Mouse (Mus musculus) heart, embryonic 13.5 days (tissue): Measurements from ENCODE around the gene Arpc1b. TPM values are rescaled to one million over a fixed set of nuclear protein-coding genes. Genes with fewer than 3 reads are reported as not detected.

ENCODE experiments used
- ATAC-seq: fragments of 200-750 bp; cut with Nextera tagmentation; 2 replicates; pipeline ENCODE4 v1.8.0; 2017; ENCODE audit warnings: moderate TSS enrichment; ENCODE audit not compliant: insufficient number of reproducible peaks, low FRiP score, low TSS enrichment; ENCODE audit errors: extremely low read depth
- H3K27ac ChIP-seq: fragments of 300-500 bp; sonication (generic); replicated peaks from 2 replicates; pipeline ENCODE4 v1.5.1; 2015; ENCODE audit warnings: moderate library complexity, mild to moderate bottlenecking, inconsistent platforms
- H3K27me3 ChIP-seq: fragments of 300-500 bp; sonication (generic); replicated peaks from 2 replicates; pipeline ENCODE4 v1.6.1; 2015; ENCODE audit warnings: mild to moderate bottlenecking, inconsistent platforms
- H3K36me3 ChIP-seq: fragments of 300-500 bp; sonication (generic); 2 replicates; pipeline ENCODE4 v1.6.1; 2015; ENCODE audit warnings: mild to moderate bottlenecking, inconsistent platforms
- H3K4me1 ChIP-seq: fragments of 300-500 bp; sonication (generic); 2 replicates; pipeline ENCODE4 v1.6.1; 2015; ENCODE audit warnings: inconsistent platforms
- H3K4me2 ChIP-seq: fragments of 300-500 bp; sonication (generic); 2 replicates; pipeline ENCODE4 v1.6.1; 2015; ENCODE audit warnings: inconsistent platforms, mild to moderate bottlenecking, moderate library complexity
- H3K4me3 ChIP-seq: fragments of 300-500 bp; sonication (generic); 2 replicates; pipeline ENCODE4 v1.5.1; 2015; ENCODE audit warnings: moderate library complexity, mild to moderate bottlenecking, inconsistent platforms
- H3K9ac ChIP-seq: fragments of 300-500 bp; sonication (generic); 2 replicates; pipeline ENCODE4 v1.6.1; 2015; ENCODE audit warnings: inconsistent platforms, mild to moderate bottlenecking, moderate library complexity
- H3K9me3 ChIP-seq: fragments of 300-500 bp; sonication (generic); 2 replicates; pipeline ENCODE4 v1.6.1; 2016; ENCODE audit warnings: inconsistent platforms
- WGBS: fragments of 180-500 bp; shearing (Covaris S2); methylation state at CpG from one replicate; pipeline ENCODE4 v1.1.7; 2015; ENCODE audit warnings: mixed read lengths; 5-methylcytosine and 5-hydroxymethylcytosine counted together
- polyA plus RNA-seq: library from polyadenylated mRNA; unstranded; fragments of >200 nt; fragmentation: Nextera tagmentation; extraction: Ambion mirVana; gene quantifications from 2 replicates; pipeline ENCODE4 v1.2.1, GENCODE M21; 2015

Arpc1b gene
- polyA plus RNA-seq, 1 experiment from 2014 or later = 221 TPM

- Histone ChIP-seq H3K4me1 (peaks cover 41% of the 10 kb centered on the region), H3K9me3 (0 out of 2 replicates have a peak, but pooled peaks cover 4% of the 10 kb centered on the region), H3K9ac (peak overlapping the region; percentile 90), H3K36me3 (peaks cover 36% of the 10 kb centered on the region), H3K4me2 (peak overlapping the region; percentile 84), H3K27ac (peak overlapping the region; percentile 66), H3K27me3 (no peaks in the 10 kb centered on the region), H3K4me3 (peak overlapping the region; percentile 82)
- 15% methylated on average over 32 of the region's 40 CpGs for WGBS
- peak; percentile 21; the same call in 1 of the 2 replicates for ATAC-seq
Observed at GRCm38 (mm10) chr5:145114606-145115473, 825 bp downstream of the Arpc1b start.

- H3K27me3 ChIP-seq = no peaks in the 10 kb centered on the region
- peaks cover 27% of the 10 kb centered on the region for H3K36me3 ChIP-seq
- peak overlapping the region; percentile 42; the same call in 1 of the 2 replicates for H3K9ac ChIP-seq
- WGBS = 95% methylated on average over 5 of the region's 5 CpGs
- peaks cover 49% of the 10 kb centered on the region for H3K4me1 ChIP-seq
- peak overlapping the region; percentile 84 for H3K4me2 ChIP-seq
- H3K9me3 ChIP-seq = 0 out of 2 replicates have a peak, but pooled peaks cover 4% of the 10 kb centered on the region
- H3K4me3 ChIP-seq = peak overlapping the region; percentile 82
- no peak for ATAC-seq
- peak overlapping the region; percentile 83 for H3K27ac ChIP-seq
Observed at GRCm38 (mm10) chr5:145115736-145116135, 1.7 kb downstream of the Arpc1b start.

- no peak for ATAC-seq
Observed at GRCm38 (mm10) chr5:145116316-145116715, 2.3 kb downstream of the Arpc1b start.

DNA sequence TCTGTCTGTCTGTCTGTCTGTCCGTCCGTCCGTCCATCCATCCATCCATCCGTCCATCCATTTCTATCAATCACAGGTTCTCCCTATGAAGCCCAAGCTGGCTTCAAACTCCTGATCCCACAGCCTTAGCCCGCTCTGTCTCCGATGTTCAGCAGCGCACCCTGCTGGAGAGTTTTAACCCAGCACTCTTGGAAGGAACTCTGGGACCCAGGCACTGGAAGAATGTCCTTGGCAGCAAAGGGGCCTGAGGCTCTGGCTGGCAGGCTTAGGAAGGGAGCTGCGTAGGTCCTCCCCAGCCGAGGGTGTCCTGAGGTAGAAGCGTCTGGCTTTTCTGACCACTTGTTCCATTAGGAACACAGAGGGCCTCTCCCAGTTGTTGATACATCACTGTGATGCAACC is 2.9 kb downstream of the Arpc1b start:
- Histone ChIP-seq H3K4me1 (peaks cover 60% of the 10 kb centered on the region), H3K9ac (peak overlapping the region; percentile 60)

More at GRCm38 (mm10) chr5:145116316-145116715, 2.3 kb downstream of the Arpc1b start:
- Histone ChIP-seq H3K9me3 (0 out of 2 replicates have a peak, but pooled peaks cover 4% of the 10 kb centered on the region), H3K4me1 (peaks cover 54% of the 10 kb centered on the region), H3K4me2 (peak overlapping the region; percentile 84), H3K27me3 (no peaks in the 10 kb centered on the region), H3K9ac (peak overlapping the region; percentile 60; the same call in 1 of the 2 replicates), H3K4me3 (peak overlapping the region; percentile 82), H3K36me3 (peaks cover 23% of the 10 kb centered on the region), H3K27ac (peak overlapping the region; percentile 83)
- 45% methylated on average over 4 of the region's 4 CpGs for WGBS

GRCm38 (mm10) chr5:145118005-145118404 is 4.0 kb downstream of the Arpc1b start:
- no peaks in the 10 kb centered on the region for H3K27me3 ChIP-seq
- WGBS = 61% methylated on average over 6 of the region's 6 CpGs
- H3K4me2 ChIP-seq = no peak overlapping the region
- H3K9me3 ChIP-seq = 0 out of 2 replicates have a peak, but pooled peaks cover 4% of the 10 kb centered on the region
- H3K36me3 ChIP-seq = peaks cover 38% of the 10 kb centered on the region
- no peak overlapping the region for H3K27ac ChIP-seq
- no peak overlapping the region for H3K4me3 ChIP-seq
- peaks cover 62% of the 10 kb centered on the region for H3K4me1 ChIP-seq
- no peak overlapping the region for H3K9ac ChIP-seq
- ATAC-seq = no peak

More for the DNA sequence above, 2.9 kb downstream of the Arpc1b start:
- Histone ChIP-seq H3K9me3 (0 out of 2 replicates have a peak, but pooled peaks cover 4% of the 10 kb centered on the region), H3K27me3 (no peaks in the 10 kb centered on the region), H3K4me3 (peak overlapping the region; percentile 18), H3K27ac (peak overlapping the region; percentile 83), H3K4me2 (peak overlapping the region; percentile 84), H3K36me3 (peaks cover 27% of the 10 kb centered on the region)
- no peak for ATAC-seq
- 37% methylated on average over 10 of the region's 10 CpGs for WGBS

GRCm38 (mm10) chr5:145118461-145118860 is 4.4 kb downstream of the Arpc1b start:
- no peak overlapping the region for H3K4me2 ChIP-seq
- ATAC-seq = no peak
- H3K9ac ChIP-seq = no peak overlapping the region
- no peak overlapping the region for H3K4me3 ChIP-seq
- no peaks in the 10 kb centered on the region for H3K27me3 ChIP-seq
- peaks cover 62% of the 10 kb centered on the region for H3K4me1 ChIP-seq
- no peak overlapping the region for H3K27ac ChIP-seq
- WGBS = 82% methylated on average over 5 of the region's 5 CpGs
- H3K9me3 ChIP-seq = 0 out of 2 replicates have a peak, but pooled peaks cover 4% of the 10 kb centered on the region
- peaks cover 42% of the 10 kb centered on the region for H3K36me3 ChIP-seq

DNA sequence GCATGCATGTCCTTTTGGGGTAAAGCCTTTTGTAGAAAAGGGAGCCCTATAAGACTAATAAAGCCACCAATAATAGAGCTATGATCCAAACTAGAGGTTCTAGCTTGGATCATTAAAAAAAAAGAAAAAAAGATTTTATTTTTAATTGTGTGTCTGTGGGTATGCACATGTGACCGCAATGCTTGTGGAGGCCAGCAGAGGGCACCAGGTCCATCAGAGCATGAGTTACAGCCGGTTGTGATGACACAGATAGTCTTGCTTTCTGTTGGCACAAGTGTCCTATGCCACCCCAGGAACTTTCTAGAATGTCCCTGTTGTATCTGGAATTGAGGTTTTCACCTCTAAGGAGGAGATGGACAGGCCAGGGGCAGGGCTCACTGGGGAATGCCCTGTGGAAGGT is 5.4 kb downstream of the Arpc1b start:
- H3K36me3 ChIP-seq = peaks cover 51% of the 10 kb centered on the region
- no peak overlapping the region for H3K4me2 ChIP-seq
- no peak overlapping the region for H3K9ac ChIP-seq
- 89% methylated on average over 2 of the region's 2 CpGs for WGBS
- H3K4me1 ChIP-seq = peaks cover 58% of the 10 kb centered on the region
- ATAC-seq = no peak
- H3K4me3 ChIP-seq = no peak overlapping the region
- no peaks in the 10 kb centered on the region for H3K27me3 ChIP-seq
- H3K9me3 ChIP-seq = 0 out of 2 replicates have a peak, but pooled peaks cover 4% of the 10 kb centered on the region
- H3K27ac ChIP-seq = no peak overlapping the region

- Histone ChIP-seq H3K27ac (peak overlapping the region; percentile 36; the same call in 1 of the 2 replicates), H3K4me3 (no peak overlapping the region), H3K9ac (peak overlapping the region; percentile 16; the same call in 1 of the 2 replicates), H3K4me1 (peaks cover 45% of the 10 kb centered on the region), H3K36me3 (peaks cover 67% of the 10 kb centered on the region), H3K9me3 (0 out of 2 replicates have a peak, but pooled peaks cover 4% of the 10 kb centered on the region), H3K27me3 (no peaks in the 10 kb centered on the region), H3K4me2 (no peak overlapping the region)
- whole genome bisulfite sequencing = 55% methylated on average over 7 of the region's 7 CpGs
- ATAC-seq = no peak
Observed at GRCm38 (mm10) chr5:145120921-145121320, 6.9 kb downstream of the Arpc1b start.

DNA sequence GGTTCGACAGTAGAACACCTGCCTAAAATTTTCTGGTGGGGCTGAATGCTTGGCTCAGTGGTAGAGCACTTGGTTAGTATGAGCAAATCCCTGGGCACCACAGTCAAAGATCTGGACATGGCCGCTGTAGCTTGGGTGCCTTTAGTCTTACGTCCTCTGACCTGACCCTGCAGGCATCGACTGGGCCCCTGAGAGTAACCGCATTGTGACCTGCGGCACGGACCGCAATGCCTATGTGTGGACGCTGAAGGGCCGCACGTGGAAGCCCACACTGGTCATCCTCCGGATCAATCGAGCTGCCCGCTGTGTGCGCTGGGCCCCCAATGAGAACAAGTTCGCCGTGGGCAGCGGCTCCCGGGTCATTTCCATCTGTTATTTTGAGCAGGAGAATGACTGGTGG is 9.4 kb downstream of the Arpc1b start:
- WGBS = 92% methylated on average over 19 of the region's 19 CpGs
- Histone ChIP-seq H3K36me3 (peaks cover 82% of the 10 kb centered on the region), H3K27me3 (no peaks in the 10 kb centered on the region)

DNA sequence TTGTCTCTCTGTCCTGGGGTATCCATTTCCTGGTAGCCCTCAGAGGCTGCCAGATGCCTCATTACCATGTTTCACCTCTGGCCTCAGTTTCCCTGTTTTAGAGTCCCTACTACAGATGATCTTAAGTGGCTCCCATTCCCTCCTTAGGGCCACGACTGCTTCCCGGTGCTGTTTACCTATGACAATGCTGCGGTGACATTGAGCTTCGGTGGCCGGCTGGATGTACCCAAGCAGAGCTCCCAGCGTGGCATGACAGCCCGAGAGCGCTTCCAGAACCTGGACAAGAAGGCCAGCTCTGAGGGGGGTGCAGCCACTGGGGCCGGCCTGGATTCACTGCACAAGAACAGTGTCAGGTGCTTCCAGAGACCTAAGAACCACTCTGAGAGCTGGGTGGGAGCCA is 12.6 kb downstream of the Arpc1b start:
- Histone ChIP-seq H3K4me2 (no peak overlapping the region), H3K27ac (no peak overlapping the region), H3K27me3 (no peaks in the 10 kb centered on the region), H3K9ac (no peak overlapping the region), H3K36me3 (peaks cover 100% of the 10 kb centered on the region), H3K4me1 (peaks cover 10% of the 10 kb centered on the region), H3K4me3 (no peak overlapping the region), H3K9me3 (no peaks in the 10 kb centered on the region)
- ATAC-seq = no peak
- whole genome bisulfite sequencing = 88% methylated on average over 9 of the region's 9 CpGs

More for the DNA sequence above, 9.4 kb downstream of the Arpc1b start:
- Histone ChIP-seq H3K4me2 (no peak overlapping the region), H3K9me3 (0 out of 2 replicates have a peak, but pooled peaks cover 4% of the 10 kb centered on the region), H3K9ac (no peak overlapping the region), H3K4me1 (peaks cover 21% of the 10 kb centered on the region), H3K4me3 (no peak overlapping the region), H3K27ac (no peak overlapping the region)
- no peak for ATAC-seq

- no peak for ATAC-seq
- Histone ChIP-seq H3K4me3 (no peak overlapping the region), H3K9me3 (no peaks in the 10 kb centered on the region), H3K36me3 (peaks cover 100% of the 10 kb centered on the region), H3K4me1 (peaks cover 6% of the 10 kb centered on the region; the same call in 1 of the 2 replicates), H3K4me2 (no peak overlapping the region), H3K9ac (no peak overlapping the region), H3K27ac (no peak overlapping the region; the same call in 1 of the 2 replicates), H3K27me3 (no peaks in the 10 kb centered on the region)
- WGBS = 84% methylated on average over 4 of the region's 4 CpGs
Observed at GRCm38 (mm10) chr5:145129124-145129523, 15.1 kb downstream of the Arpc1b start.
